Mouse (Mus musculus): ENCODE measurements around the gene Chpf2. TPM values are rescaled to one million over a fixed set of nuclear protein-coding genes. Genes with fewer than 3 reads are reported as not detected.
A peak's percentile ranks its signal among the peaks of the same experiment; 100 is the strongest.

Chpf2 gene
- total RNA-seq, 2 experiments from 2014 or later, result 59.1 to 68.4 TPM

DNA sequence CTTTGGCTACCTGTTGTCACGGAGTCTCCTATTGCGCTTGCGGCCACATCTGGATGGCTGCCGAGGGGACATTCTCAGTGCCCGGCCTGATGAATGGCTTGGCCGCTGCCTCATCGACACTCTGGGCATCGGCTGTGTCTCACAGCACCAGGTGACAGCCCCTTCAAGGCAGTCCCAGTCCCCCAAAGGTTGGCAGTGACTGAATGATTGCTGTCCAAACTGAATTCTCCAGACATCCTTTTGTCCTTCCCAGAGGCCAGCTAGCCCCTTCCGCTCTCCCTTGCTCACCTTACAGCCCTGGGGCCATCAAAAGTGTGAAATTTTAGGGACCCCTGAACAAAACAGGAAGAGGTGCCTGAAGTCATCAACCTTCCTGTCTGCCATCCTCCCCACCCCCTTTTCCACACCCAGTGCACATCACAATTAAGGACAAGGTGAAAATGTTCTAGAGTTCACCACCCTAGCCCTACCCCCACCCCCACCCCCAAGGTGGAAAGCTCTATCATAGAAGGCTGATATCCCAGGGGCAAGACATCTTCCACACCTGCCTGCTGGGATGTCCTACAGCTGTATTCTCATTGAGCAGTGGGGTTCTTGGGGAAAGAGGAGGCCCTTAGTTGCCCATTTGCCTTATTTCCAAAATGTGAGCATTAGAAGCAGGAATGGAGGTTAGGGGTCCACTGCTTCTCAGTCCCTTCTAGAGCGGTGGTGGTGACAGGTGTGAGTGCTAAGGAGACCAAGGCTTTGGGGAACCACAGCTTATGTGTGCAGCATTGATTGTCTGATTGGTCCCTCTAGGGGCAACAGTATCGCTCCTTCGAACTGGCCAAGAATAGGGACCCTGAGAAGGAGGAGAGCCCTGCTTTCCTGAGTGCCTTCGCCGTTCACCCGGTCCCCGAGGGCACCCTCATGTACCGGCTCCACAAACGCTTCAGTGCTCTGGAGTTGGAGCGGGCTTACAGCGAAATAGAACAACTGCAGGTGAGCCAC lies 3.3 kb downstream of the Chpf2 start:
- DNase-seq (ENCODE audit: low spot score in 2 of 2), result no peak

DNA sequence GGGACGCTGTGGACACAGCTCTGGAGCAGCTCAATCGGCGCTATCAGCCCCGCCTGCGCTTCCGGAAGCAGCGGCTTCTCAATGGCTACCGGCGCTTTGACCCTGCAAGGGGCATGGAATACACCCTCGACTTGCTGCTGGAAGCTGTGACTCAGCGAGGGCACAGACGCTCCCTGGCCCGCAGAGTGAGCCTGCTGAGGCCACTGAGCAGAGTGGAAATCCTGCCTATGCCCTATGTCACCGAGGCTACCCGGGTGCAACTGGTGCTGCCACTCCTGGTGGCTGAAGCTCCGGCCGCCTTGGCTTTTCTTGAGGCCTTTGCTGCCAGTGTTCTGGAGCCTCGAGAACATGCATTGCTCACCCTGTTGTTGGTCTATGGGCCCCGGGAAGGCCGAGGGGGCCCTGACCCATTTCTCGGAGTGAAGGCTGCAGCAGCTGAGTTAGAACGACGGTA lies 4.8 kb downstream of the Chpf2 start:
- peak in 1 of 2 experiments; percentile 40 for DNase-seq (ENCODE audit: low spot score in 2 of 2)

DNA sequence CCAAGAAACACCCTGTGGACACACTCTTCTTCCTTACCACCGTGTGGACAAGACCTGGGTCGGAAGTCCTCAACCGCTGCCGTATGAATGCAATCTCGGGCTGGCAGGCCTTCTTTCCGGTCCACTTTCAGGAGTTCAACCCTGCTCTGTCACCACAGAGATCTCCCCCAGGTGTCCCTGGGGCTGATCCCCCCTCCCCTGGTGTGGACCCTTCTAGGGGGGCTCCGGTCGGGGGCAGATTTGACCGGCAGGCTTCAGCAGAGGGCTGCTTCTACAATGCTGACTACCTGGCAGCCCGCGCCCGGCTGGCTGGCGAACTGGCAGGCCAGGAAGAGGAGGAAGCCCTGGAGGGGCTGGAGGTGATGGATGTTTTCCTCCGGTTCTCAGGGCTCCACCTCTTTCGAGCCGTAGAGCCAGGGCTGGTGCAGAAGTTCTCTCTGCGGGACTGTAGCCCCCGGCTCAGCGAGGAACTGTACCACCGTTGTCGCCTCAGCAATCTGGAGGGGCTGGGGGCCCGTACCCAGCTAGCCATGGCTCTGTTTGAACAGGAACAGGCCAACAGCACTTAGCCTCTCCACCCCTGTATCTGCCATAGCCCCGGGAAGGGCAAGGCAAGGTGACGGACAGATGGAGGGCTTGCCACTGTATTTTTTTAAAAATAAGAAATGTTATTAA lies 5.4 kb downstream of the Chpf2 start:
- DNase-seq (ENCODE audit: low spot score in 2 of 2), result no peak

DNA sequence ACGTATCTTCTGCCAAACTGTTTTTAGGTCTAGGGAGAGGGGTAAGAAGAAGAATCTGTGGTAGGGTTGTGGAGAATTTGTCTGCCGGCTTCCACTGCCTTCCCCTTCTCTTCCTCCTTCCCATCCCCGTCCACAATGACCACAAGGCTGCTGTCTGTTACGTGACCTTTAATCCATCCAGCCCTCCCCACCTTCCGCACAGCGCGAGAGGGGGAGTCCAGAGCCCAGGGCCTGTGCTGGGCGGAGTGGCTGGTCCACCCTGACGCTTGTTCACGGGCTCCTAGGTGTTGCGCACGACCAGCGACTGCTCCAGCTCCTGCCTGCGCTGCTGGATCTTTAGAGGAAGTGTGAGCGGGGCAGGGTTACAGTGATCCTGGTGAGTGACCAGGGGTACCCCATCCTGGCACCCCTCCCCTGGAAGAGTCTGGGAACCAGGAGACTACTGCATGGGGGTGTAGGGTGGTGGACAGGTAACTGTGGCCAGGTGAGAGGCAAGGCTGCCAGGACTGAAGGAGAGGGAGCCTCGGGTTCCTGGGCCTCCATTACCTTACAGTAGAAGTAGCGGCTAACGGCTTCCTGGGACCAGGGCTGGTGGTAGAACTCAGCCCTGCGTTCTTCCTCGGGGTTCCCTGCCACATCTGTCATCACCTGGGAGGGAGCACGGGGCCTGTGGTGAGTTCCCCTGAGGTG lies 6.1 kb downstream of the Chpf2 start:
- no peak for DNase-seq (ENCODE audit: low spot score in 2 of 2)

DNA sequence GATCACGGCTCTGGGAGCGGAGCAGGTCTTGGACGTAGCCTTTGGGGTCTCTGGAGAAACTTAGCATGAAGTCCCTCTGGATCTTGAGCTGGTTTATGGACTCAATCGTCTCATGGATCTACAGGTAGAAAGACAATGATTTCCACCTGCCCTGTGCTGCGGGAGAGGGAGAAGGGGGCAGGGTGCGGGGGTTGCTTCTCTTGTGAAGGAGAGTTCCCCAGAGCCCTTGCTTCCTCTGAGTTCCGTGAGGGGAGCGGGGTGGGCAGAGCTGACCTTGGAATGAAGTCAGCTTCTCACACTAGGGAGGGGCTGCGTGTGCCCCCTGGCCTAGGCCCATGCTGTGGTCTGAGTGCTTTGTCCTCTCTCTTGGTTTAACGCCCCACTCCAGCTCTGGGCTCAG lies 6.7 kb downstream of the Chpf2 start:
- DNase-seq (ENCODE audit: low spot score in 2 of 2), result no peak

DNA sequence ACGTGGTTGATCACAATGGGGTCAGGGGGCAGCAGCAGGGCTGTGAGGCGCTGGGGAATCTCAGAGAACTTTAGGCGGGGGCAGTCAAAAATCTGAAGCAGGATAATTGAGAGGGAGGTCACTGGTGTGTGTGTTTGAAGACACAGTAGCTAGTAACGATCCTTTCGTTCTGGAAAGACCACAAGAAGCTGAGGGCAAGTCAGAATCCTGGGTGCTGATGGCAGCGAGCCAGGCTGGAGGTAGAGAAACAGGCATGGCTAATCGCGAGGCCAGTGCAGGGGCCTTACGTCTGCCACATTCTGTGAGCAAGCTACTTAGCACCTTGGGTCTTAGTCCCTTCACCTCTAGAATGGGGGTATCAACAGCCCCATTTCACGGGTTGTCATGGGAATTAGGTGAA lies 7.4 kb downstream of the Chpf2 start:
- DNase-seq (ENCODE audit: low spot score in 2 of 2), result no peak

DNA sequence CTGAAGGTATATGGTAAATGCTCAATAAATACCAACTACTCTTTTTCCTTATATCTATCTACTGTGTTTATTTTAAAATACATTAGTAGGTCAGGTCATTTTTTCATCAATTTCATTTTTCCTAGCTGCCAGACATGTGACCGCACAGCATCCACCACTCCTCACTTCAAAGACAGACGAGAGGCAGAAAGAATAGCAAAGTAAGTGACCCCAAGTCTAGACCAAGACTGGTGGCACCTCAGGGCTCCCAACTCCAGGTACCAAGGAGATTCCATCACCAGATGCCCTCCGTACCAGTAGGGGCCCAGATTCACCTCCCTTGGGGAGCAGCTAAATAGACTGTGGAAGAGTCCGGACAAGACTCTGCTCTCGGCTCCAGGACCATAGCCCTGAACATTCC lies 7.8 kb downstream of the Chpf2 start:
- no peak for DNase-seq (ENCODE audit: low spot score in 2 of 2)

DNA sequence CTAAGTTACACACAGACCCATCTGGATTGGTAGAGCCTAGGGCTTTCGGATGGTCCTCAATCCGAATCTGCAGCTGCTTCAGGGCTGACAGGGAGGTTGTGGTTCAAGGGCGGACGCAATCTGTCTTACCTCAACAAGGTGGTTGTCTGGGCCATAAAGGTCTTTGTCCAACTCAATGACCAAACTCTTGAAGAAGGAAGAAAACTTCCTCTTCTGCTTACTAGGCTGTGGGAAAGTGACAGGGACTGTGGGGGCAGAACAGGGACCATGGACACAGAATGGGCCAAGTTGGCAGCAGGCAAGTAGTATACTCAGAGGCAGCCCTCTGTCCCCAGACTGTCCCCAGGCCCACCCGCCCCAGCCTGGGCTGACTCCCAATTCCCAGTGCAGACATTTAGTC lies 8.7 kb downstream of the Chpf2 start:
- no peak for DNase-seq (ENCODE audit: low spot score in 2 of 2)

DNA sequence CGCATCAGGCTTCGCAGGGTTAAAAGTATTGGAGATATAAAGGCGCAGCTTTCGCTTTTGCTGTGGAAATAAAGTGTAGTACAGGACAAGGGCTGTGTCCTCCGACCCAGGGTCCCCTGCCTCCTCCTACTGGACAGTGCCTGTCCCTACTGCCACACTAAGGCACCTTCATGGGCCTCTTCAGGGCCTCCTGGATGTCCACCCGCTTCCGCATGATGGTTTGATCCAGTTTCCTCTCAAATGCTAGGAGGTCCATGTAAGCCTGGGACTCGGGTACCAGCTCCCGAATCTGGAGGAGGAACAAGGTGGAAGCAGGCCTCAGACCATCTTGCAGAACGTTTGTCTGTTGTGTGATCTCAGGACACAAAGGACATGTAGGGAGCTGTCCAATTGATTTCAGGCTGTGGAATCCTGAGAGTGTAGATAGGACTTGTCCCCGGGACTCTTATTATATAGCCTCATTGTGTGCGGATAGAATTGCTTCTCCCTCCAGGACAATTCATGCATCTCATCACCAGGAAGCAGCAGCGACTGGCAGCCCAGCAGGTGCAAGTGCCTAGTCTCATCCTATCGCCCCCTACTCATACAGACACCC lies 9.3 kb downstream of the Chpf2 start:
- DNase-seq (ENCODE audit: low spot score in 2 of 2), result no peak

DNA sequence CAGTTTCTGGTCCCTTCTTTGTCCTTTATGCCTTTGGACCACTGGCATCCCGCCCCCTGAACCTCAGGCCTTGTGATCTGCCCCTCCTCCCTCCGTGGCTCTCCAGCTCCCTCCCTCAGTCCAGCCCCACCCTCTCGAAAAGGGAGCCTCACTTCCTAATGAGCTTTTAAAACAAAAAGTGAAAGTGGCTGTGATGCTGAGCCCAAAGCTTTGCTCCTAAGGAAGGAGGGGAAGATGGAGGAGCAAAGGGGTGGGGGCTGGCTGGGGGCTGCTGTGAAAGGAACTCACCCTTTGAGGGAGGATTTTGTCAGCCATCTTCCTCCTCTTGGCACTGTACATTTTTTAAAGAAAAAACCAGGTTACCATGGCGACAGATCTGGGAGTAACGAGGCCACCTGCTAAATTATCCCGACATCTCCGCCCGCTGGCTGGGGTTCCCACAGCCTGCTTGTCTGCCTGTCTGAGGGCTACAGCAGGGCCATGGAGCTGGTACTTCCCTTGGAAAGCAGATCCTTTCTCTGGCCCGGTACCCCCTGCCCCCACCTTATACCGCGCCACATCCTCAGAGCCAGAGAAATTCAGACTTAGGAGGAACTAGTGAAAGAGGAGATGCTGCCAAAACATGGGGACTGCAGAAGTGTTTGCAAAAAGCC lies 10.1 kb downstream of the Chpf2 start:
- no peak for DNase-seq (ENCODE audit: low spot score in 2 of 2)

DNA sequence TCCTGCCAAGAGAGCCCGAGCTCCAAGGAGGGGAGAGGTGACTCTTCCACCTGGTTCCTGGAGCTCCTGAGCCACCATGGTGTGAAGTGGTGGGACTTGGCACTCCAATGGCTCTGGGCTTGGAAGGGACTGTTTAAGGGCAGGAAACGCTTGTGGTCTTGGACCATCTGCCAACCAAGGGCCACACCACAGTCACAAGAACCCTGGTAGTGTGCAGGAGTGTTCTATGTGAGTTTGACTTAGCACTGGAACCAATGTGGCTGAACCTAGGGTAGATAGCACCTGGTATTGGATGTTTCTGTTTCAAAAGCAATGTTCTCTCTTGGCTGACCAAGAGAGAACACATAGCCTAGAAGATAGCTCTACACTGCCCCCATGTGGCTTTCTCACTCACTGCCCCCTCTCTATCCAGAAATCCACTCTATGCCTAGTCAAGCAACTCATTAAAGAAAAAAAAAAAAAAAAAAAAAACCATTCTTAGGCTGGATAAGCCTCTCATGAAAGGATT lies 10.7 kb downstream of the Chpf2 start:
- peak in 1 of 2 experiments; percentile 51 for DNase-seq (ENCODE audit: low spot score in 2 of 2)

DNA sequence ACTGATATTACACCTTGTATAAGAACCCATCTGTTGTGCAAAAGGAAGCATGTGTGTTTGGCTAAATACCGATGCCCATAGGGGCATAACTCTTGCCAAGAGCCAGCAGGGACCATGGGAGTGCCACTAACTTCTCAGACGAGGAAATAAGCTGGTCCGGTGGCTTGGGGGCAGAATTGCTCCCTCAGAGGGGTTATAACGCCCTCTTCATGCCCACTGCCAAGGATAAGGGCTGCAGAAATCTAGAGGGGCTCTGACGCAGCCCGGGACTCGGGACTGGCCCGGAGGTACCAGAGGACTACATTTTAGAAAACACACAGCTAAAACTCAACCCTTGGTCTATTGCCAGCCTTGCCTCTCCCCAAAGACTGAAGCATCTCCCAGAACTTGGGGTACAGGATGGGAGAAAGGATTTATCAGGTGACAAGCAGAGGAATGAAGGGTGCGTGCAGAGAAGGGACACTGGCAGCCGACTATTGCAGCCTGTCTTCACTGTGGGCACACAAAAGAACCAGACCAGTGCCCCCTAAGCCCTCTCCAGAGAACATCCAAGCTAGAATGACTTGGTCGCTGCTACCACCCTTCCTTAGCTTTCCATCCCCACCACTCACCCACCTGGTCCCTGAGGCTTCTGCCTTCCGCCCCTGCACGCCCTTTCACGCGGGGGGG lies 11.5 kb downstream of the Chpf2 start:
- no peak for DNase-seq (ENCODE audit: low spot score in 2 of 2)

DNA sequence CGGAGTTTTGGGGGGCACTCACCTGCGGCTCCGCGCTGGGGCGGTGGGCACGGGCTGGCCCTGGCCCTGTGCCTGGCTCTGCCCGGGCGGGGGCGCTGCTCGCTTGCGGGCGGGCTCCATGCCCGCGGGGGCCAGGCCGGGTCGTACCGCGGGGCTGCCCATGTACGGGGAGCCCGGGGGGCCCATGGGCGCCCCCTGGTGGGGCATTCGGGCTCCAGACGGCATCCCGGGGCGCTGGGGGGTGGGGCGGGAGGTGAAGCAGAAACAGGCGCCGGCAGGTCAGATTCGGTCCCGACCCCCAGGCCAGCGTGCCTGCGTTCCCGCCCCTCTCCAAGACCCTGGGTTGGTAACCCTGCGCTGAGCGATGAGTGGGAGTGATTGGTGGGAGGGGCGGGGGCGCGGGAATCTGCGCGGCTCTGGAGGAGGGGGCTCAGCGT lies 12.0 kb downstream of the Chpf2 start:
- peak in 1 of 2 experiments; percentile 49 for DNase-seq (ENCODE audit: low spot score in 2 of 2)

DNA sequence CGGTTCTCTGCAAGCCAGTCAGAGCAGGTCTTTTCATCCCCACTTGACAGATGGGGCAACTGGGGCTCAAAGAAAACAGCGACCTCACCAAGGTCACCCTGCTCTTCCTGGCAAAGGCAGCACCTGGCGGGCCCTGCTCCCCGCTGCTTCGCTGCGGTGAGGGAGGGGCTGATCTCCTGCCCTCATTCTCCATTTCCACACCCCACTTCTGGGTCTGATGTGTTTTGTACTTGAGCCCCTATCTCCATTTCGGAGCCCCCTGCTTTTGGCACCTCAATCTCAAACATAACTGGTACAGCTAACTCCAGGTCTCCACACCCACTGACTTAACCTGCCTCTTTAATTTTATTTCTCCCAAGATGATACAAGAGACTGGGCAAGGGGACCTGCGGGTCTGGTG lies 12.6 kb downstream of the Chpf2 start:
- no peak for DNase-seq (ENCODE audit: low spot score in 2 of 2)

DNA sequence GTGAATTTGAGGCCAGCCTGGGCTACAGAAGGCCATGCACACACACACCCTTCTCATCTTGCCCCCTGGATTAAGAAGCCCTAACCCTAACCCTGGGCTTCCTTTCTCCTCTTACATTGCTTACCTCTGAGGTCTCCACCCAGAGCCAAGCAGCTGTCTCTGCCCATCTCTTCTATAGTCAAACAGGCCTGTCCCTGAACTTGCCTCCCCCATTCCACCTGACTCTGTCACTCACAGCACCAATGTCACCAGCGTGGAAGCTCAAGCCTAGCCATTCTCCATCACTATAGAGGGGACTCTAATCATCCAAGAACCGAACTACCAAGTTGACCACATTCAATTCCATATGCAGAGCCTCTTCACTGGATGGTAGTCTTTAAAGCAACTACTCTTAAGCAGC lies 13.7 kb downstream of the Chpf2 start:
- DNase-seq (ENCODE audit: low spot score in 2 of 2), result no peak

DNA sequence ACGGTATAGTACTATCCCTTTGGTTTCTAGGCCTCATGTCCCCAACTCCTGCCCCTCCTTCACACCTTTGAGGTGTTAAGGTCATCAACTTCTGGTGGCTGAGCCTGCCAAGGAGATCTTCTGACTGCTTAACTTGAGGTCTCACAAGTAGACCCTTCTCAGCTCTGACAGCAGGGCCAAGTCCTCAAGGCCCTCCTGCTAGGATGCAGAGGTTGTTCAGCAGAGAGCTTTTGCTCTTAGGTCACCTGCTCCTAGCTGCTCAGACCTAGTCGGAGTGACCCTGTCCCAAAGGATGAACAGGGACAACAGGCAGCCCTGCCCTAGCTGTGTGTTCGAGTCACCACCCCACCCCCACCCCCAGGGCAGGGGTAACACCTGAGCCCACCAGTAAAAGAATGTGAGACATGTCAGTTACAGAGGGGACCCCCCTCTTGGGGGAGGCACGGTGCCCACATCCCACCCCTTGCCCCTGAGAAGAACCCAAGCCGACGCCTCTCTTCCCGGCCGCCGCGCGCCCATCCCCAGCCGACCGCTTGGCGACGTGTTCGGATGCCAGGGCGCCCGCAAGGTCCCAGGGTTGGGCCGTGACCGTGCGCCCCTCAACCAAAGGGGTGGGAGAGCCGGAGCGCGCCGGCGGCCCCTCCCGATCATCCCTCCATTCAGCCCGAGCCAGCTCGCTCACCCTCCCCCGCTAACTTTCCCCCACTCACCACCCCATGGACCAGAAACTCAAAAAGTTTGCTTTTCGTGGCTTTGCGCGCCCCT lies 14.7 kb downstream of the Chpf2 start:
- no peak for DNase-seq (ENCODE audit: low spot score in 2 of 2)

DNA sequence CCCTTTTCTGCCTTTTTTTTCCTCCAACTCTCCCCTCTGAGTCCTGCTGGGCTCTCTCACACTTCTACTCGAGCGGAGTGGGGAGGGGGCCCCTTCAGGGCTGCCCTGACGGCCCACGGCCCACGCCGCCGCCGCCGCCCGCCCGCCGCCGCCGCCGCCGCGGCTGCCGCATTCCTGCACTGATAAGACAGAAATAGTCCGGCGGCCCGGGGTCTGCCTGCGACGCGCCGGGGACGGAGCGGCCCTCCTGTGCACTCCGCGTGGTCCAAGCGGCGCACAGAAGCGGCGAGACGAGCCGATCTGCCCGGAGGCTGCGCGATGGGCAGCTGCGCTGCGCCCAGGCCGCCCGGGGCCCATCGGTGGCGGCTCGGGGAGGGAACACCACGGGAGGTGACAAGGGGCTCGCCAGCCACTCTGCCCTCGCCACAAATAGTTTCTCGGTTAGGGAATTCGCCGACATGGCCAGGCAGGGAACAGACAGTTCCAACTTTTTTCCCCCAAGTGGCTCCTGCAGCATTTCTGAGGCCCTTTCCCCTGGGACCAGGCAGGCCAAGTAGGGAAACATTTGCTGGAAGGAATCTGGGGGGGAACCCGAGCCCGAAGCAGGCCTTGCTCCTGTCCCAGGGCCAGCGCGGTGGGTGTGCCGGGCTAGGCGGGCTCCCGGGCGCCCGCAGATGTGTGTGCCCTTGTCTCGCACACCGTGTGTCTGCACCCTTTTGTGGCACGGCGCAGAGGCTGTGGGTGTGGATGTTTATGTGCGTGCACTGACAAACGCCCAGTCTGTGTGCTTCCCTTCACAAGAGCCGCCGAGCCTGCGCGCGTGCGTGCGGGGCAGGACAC lies 15.6 kb downstream of the Chpf2 start:
- DNase-seq (ENCODE audit: low spot score in 2 of 2), result peak; percentile 50 to 57

DNA sequence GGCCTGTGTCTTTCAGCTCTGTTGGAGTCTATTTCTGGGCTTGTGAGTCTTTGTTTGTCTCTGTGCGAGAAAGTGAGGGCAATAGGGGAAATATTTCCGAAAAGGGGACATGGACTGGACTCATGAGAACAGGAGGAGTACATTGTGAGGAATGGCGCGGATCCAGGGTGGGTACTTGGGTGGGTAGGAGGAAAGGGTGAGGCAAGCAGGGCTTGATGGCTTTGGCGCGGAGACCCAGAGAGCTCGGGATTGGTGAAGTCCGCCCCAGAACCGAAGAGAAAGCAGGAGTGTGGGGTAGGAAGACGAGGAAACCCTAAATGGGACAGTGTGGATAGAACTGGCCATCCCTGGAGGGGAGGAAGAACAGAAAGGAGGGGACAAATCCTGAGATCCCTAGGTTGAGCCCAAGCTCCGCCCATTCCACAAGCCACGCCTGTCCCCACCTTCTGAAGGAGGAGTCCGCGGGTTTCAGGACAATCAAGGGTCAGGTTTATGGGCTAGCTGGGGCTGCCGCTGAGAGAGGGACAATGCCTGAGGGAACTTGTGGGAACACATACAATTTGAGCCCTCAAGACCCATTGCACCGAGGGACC lies 16.3 kb downstream of the Chpf2 start:
- peak; percentile 57 to 66 for DNase-seq (ENCODE audit: low spot score in 2 of 2)
